Mouse (Mus musculus): ENCODE measurements around the gene Xlr4a.
"Not testable (repeated sequence)": the region's sequence is repeated elsewhere in the genome, so short reads cannot be mapped to it uniquely, and the experiment has no call there.

GRCm38 (mm10) chrX:73122859-73123829, 40.9 kb upstream of the Xlr4a start:
- TF ChIP-seq CTCF (conservative IDR thresholded peaks at IDR 0.05; ENCODE audit: low read length); POU5F1 (IDR thresholded peaks at IDR 0.05; ENCODE audit: borderline replicate concordance, low read length): not testable (repeated sequence)
